ENCODE assay signal across 8 mouse cellular contexts in genomic region chr8:71395071-71395470, GRCm38 (mm10). TPM values are rescaled to one million over a fixed set of nuclear protein-coding genes. Genes with fewer than 3 reads are reported as not detected.
DNase-seq lines count a peak whose midpoint lies in the region; ATAC-seq and TF ChIP-seq lines count a peak whose summit lies in the region.

No protein-coding gene starts in this region.

- H3K27ac ChIP-seq in neural tube, embryonic 13.5 days (replicated peaks) = peak overlapping the region; percentile 28
- H3K27ac ChIP-seq in intestine, embryonic 16.5 days (ENCODE audit: low read length) = no peak overlapping the region
- H3K27ac ChIP-seq in small intestine, adult 2 months (ENCODE audit: insufficient read depth, low read depth, low read length) = no peak overlapping the region

- H3K9ac ChIP-seq in neural tube, embryonic 13.5 days = no peak overlapping the region
- 0 out of 2 replicates have a peak overlapping the region, but pooled peaks have one; percentile 21 for H3K9ac ChIP-seq in intestine, embryonic 16.5 days (ENCODE audit: low read depth, low read length)

- TF ChIP-seq CTCF in small intestine, adult 2 months (IDR thresholded peaks at IDR 0.05; ENCODE audit: extremely low read depth, insufficient read length, insufficient replicate concordance, low read depth, low read length) = no peak

- intact Hi-C loops in heart, postnatal 25 days (cut with DNase I) = no loop called here

- H3K27me3 ChIP-seq in neural tube, embryonic 13.5 days = no peaks in the 10 kb centered on the region
- no peaks in the 10 kb centered on the region for H3K27me3 ChIP-seq in intestine, embryonic 16.5 days (replicated peaks; ENCODE audit: control insufficient read depth, insufficient read depth, low read length)
- no peaks in the 10 kb centered on the region for H3K27me3 ChIP-seq in small intestine, adult 2 months (ENCODE audit: control insufficient read depth, insufficient read depth, low read length)

- no peaks in the 10 kb centered on the region for H3K9me3 ChIP-seq in neural tube, embryonic 13.5 days
- no peaks in the 10 kb centered on the region for H3K9me3 ChIP-seq in intestine, embryonic 16.5 days (ENCODE audit: control insufficient read depth, low read length)

- 87% methylated on average over 10 of the region's 10 CpGs for WGBS in neural tube, embryonic 13.5 days
- WGBS in intestine, embryonic 16.5 days = 80% methylated on average over 10 of the region's 10 CpGs
- WGBS in small intestine, adult 2 months = 80% methylated on average over 10 of the region's 10 CpGs

- H3K4me2 ChIP-seq in neural tube, embryonic 13.5 days = peak overlapping the region; percentile 21; the same call in 1 of the 2 replicates
- H3K4me2 ChIP-seq in intestine, embryonic 16.5 days (ENCODE audit: low read depth, low read length) = no peak overlapping the region

- no peak for ATAC-seq in neural tube, embryonic 13.5 days (ENCODE audit: low read depth)
- no peak for ATAC-seq in intestine, embryonic 16.5 days

- no peak for TF ChIP-seq POLR2A in small intestine, adult 2 months (IDR thresholded peaks at IDR 0.05; ENCODE audit: low read depth, low read length)

- peaks cover 8% of the 10 kb centered on the region for H3K4me1 ChIP-seq in neural tube, embryonic 13.5 days (replicated peaks)
- H3K4me1 ChIP-seq in intestine, embryonic 16.5 days (ENCODE audit: control insufficient read depth, insufficient read depth, low read length) = peaks cover 7% of the 10 kb centered on the region
- H3K4me1 ChIP-seq in small intestine, adult 2 months (ENCODE audit: control insufficient read depth, insufficient read depth, insufficient read length, low read length) = peaks cover 8% of the 10 kb centered on the region; the same call in 1 of the 2 replicates

- DNase-seq in heart, adult 11 months = peak; percentile 92
- no peak for DNase-seq in heart, postnatal 25 days (ENCODE audit: low spot score)
- no peak for DNase-seq in neural tube, embryonic 10.5 days (ENCODE audit: extremely low spot score, low spot score)
- DNase-seq in urinary bladder, postnatal 36 days (ENCODE audit: low spot score in 2 of 2) = no peak
- DNase-seq in thymus, adult 18-20 months = no peak

- H3K36me3 ChIP-seq in neural tube, embryonic 13.5 days = peaks cover 18% of the 10 kb centered on the region
- H3K36me3 ChIP-seq in intestine, embryonic 16.5 days (ENCODE audit: control insufficient read depth, insufficient read depth, low read length) = peaks cover 10% of the 10 kb centered on the region
- H3K36me3 ChIP-seq in small intestine, adult 2 months (ENCODE audit: control insufficient read depth, insufficient read depth, low read length) = peaks cover 12% of the 10 kb centered on the region

- no peak overlapping the region for H3K4me3 ChIP-seq in neural tube, embryonic 13.5 days
- 0 out of 2 replicates have a peak overlapping the region, but pooled peaks have one; percentile 1 for H3K4me3 ChIP-seq in intestine, embryonic 16.5 days (ENCODE audit: low read length)
- H3K4me3 ChIP-seq in small intestine, adult 2 months (ENCODE audit: low read depth, low read length) = peak overlapping the region; percentile 41

RNA-seq across cellular contexts. Expression of gene Ushbp1, which starts 0.5 kb away (rescaled TPM):
- total RNA-seq in heart, postnatal 25 days (2021) = 10 to 100 TPM; 24.5 to 32.5 TPM
- polyA plus RNA-seq in neural tube, embryonic 13.5 days (2015; fragmentation: Nextera tagmentation; extraction: Ambion mirVana) = 6.1 and 7.3 TPM in 2 replicates
- polyA plus RNA-seq in intestine, embryonic 16.5 days (2015; fragmentation: Nextera tagmentation; extraction: Ambion mirVana) = 10.8 and 10.9 TPM in 2 replicates
- 5.8 and 7.8 TPM in 2 replicates for polyA plus RNA-seq in small intestine, adult 2 months (2012; rRNA removed)

RNA-seq across cellular contexts. Expression of gene Babam1, which starts 1.6 kb away (rescaled TPM):
- total RNA-seq in heart, postnatal 25 days (2021) = 10 to 100 TPM; 67.0 to 69.5 TPM
- polyA plus RNA-seq in neural tube, embryonic 13.5 days (2015; fragmentation: Nextera tagmentation; extraction: Ambion mirVana) = 96.0 and 96.6 TPM in 2 replicates
- 84.7 and 86.9 TPM in 2 replicates for polyA plus RNA-seq in intestine, embryonic 16.5 days (2015; fragmentation: Nextera tagmentation; extraction: Ambion mirVana)
- polyA plus RNA-seq in small intestine, adult 2 months (2012; rRNA removed) = 64.5 and 119 TPM in 2 replicates

RNA-seq across cellular contexts. Expression of gene Ankle1, which starts 10.7 kb away (rescaled TPM):
- under 1 TPM; 0.18 to 0.36 TPM for total RNA-seq in heart, postnatal 25 days (2021)
- 8.2 and 8.4 TPM in 2 replicates for polyA plus RNA-seq in neural tube, embryonic 13.5 days (2015; fragmentation: Nextera tagmentation; extraction: Ambion mirVana)
- polyA plus RNA-seq in intestine, embryonic 16.5 days (2015; fragmentation: Nextera tagmentation; extraction: Ambion mirVana) = 32.0 and 39.4 TPM in 2 replicates
- polyA plus RNA-seq in small intestine, adult 2 months (2012; rRNA removed) = 12.6 and 13.8 TPM in 2 replicates

RNA-seq across cellular contexts. Expression of gene Nr2f6, which starts 13.3 kb away (rescaled TPM):
- total RNA-seq in heart, postnatal 25 days (2021) = 10 to 100 TPM; 56.3 to 56.6 TPM
- 27.9 and 30.3 TPM in 2 replicates for polyA plus RNA-seq in neural tube, embryonic 13.5 days (2015; fragmentation: Nextera tagmentation; extraction: Ambion mirVana)
- 35.8 and 51.1 TPM in 2 replicates for polyA plus RNA-seq in intestine, embryonic 16.5 days (2015; fragmentation: Nextera tagmentation; extraction: Ambion mirVana)
- 233 and 448 TPM in 2 replicates for polyA plus RNA-seq in small intestine, adult 2 months (2012; rRNA removed)

RNA-seq across cellular contexts. Expression of gene Ocel1, which starts 24.0 kb away (rescaled TPM):
- total RNA-seq in heart, postnatal 25 days (2021) = 10 to 100 TPM; 13.2 to 14.3 TPM
- 4.3 and 6.0 TPM in 2 replicates for polyA plus RNA-seq in neural tube, embryonic 13.5 days (2015; fragmentation: Nextera tagmentation; extraction: Ambion mirVana)
- 6.3 and 8.5 TPM in 2 replicates for polyA plus RNA-seq in intestine, embryonic 16.5 days (2015; fragmentation: Nextera tagmentation; extraction: Ambion mirVana)
- 19.7 and 70.3 TPM in 2 replicates for polyA plus RNA-seq in small intestine, adult 2 months (2012; rRNA removed)
